Comparison of ENCODE assay signal across 8 mouse cellular contexts in the genomic region with DNA sequence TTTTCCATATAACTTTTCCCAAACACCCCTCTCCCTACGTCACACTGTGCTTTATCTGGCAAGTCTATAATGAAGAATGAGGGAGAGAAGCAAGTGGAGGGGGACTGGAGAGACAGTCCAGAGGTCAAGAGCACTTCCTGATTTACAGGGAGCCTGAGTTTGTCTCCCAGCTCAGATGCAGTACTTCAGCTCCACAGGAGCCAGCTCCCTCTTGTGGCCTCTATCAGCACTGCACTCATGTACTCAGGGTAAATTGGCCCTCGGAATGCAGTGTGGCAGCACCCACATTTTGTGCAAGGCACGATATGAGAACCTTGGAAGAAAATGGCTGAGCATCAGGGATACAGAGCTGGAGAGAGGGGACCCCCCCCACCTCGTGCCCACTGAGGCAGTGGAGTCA. TPM values are rescaled to one million over a fixed set of nuclear protein-coding genes. Genes with fewer than 3 reads are reported as not detected.
DNase-seq lines count a peak whose midpoint lies in the region; ATAC-seq lines count a peak whose summit lies in the region.

No protein-coding gene starts in this region.

- H3K9me3 ChIP-seq in hindbrain, embryonic 11.5 days (ENCODE audit: control insufficient read depth, low read length): no peaks in the 10 kb centered on the region
- H3K9me3 ChIP-seq in hindbrain, embryonic 12.5 days (replicated peaks): no peaks in the 10 kb centered on the region

- H3K4me3 ChIP-seq in hindbrain, embryonic 11.5 days (ENCODE audit: low read depth, low read length): no peak overlapping the region
- no peak overlapping the region for H3K4me3 ChIP-seq in hindbrain, embryonic 12.5 days

- H3K4me2 ChIP-seq in hindbrain, embryonic 11.5 days (replicated peaks; ENCODE audit: low read depth, low read length): no peak overlapping the region
- H3K4me2 ChIP-seq in hindbrain, embryonic 12.5 days (replicated peaks): no peak overlapping the region

- intact Hi-C loops in left cerebral cortex, postnatal 14 days (cut with DNase I): loop anchor here (2.0 kb wide), 2 partner anchors 27 to 79 kb away; no protein-coding TSS in a partner anchor

- peak; percentile 79 for DNase-seq in hindbrain, embryonic 11.5 days (ENCODE audit: low spot score)
- peak; percentile 80 for DNase-seq in ES-CJ7 (ENCODE audit: low read depth, low spot score)
- DNase-seq in brain, adult 2 months (ENCODE audit: low read depth, low spot score): peak; percentile 88
- DNase-seq in frontal cortex, postnatal 25 days (ENCODE audit: low spot score in 2 of 2): peak; percentile 64 to 66
- peak; percentile 71 to 84 for DNase-seq in left cerebral cortex, postnatal 14 days (ENCODE audit: low spot score in 2 of 2)
- DNase-seq in natural killer cell, adult 2 months (ENCODE audit: low spot score in 2 of 2): peak; percentile 15 to 24

- H3K4me1 ChIP-seq in hindbrain, embryonic 11.5 days (replicated peaks; ENCODE audit: control insufficient read depth, insufficient read depth, low read length): no peaks in the 10 kb centered on the region
- H3K4me1 ChIP-seq in hindbrain, embryonic 12.5 days: no peaks in the 10 kb centered on the region

- 17% methylated on average over 4 of the region's 4 CpGs for WGBS in hindbrain, embryonic 11.5 days
- WGBS in hindbrain, embryonic 12.5 days: 20% methylated on average over 4 of the region's 4 CpGs

- ATAC-seq in hindbrain, embryonic 11.5 days (ENCODE audit: low FRiP score): no peak; the same call in 1 of the 2 replicates
- no peak for ATAC-seq in hindbrain, embryonic 12.5 days (ENCODE audit: low FRiP score)
- no peak for ATAC-seq in activated CD4-positive, CD25-positive, alpha-beta regulatory T cell, adult 4 months

- no peak overlapping the region for H3K9ac ChIP-seq in hindbrain, embryonic 11.5 days (ENCODE audit: low read depth, low read length)
- no peak overlapping the region for H3K9ac ChIP-seq in hindbrain, embryonic 12.5 days

- H3K27ac ChIP-seq in hindbrain, embryonic 11.5 days (ENCODE audit: low read depth, low read length): no peak overlapping the region
- no peak overlapping the region for H3K27ac ChIP-seq in hindbrain, embryonic 12.5 days

- H3K27me3 ChIP-seq in hindbrain, embryonic 11.5 days (ENCODE audit: control insufficient read depth, insufficient read depth, low read length): no peaks in the 10 kb centered on the region
- H3K27me3 ChIP-seq in hindbrain, embryonic 12.5 days: no peaks in the 10 kb centered on the region; the same call in 1 of the 2 replicates

- no peaks in the 10 kb centered on the region for H3K36me3 ChIP-seq in hindbrain, embryonic 11.5 days (ENCODE audit: control insufficient read depth, insufficient read depth, low read length)
- no peaks in the 10 kb centered on the region for H3K36me3 ChIP-seq in hindbrain, embryonic 12.5 days

RNA-seq across cellular contexts. Expression of a gene that starts 15.0 kb away (rescaled TPM):
- 5.7 and 6.2 TPM in 2 replicates for polyA plus RNA-seq in hindbrain, embryonic 11.5 days (2014; fragmentation: Nextera tagmentation; extraction: Ambion mirVana)
- 5.4 and 5.6 TPM in 2 replicates for polyA plus RNA-seq in hindbrain, embryonic 12.5 days (2016; fragmentation: Nextera tagmentation; extraction: Ambion mirVana)
- 100 to 1,000 TPM; 103 to 106 TPM for total RNA-seq in left cerebral cortex, postnatal 14 days (2021)
- 1 to 10 TPM; 1.4 to 2.8 TPM for polyA plus RNA-seq in activated CD4-positive, CD25-positive, alpha-beta regulatory T cell, adult 4 months (2017; shearing (Covaris generic))

RNA-seq across cellular contexts. Expression of a gene that starts 15.6 kb away (rescaled TPM):
- polyA plus RNA-seq in hindbrain, embryonic 11.5 days (2014; fragmentation: Nextera tagmentation; extraction: Ambion mirVana): not detected in 2 replicates
- polyA plus RNA-seq in hindbrain, embryonic 12.5 days (2016; fragmentation: Nextera tagmentation; extraction: Ambion mirVana): not detected in 2 replicates
- 1 to 10 TPM; 2.0 to 2.1 TPM for total RNA-seq in left cerebral cortex, postnatal 14 days (2021)
- polyA plus RNA-seq in activated CD4-positive, CD25-positive, alpha-beta regulatory T cell, adult 4 months (2017; shearing (Covaris generic)): not detected

RNA-seq across cellular contexts. Expression of a gene that starts 43.0 kb away (rescaled TPM):
- polyA plus RNA-seq in hindbrain, embryonic 11.5 days (2014; fragmentation: Nextera tagmentation; extraction: Ambion mirVana): 1.7 and 2.1 TPM in 2 replicates
- 1.8 and 3.1 TPM in 2 replicates for polyA plus RNA-seq in hindbrain, embryonic 12.5 days (2016; fragmentation: Nextera tagmentation; extraction: Ambion mirVana)
- total RNA-seq in left cerebral cortex, postnatal 14 days (2021): 10 to 100 TPM; 24.5 to 25.9 TPM
- polyA plus RNA-seq in activated CD4-positive, CD25-positive, alpha-beta regulatory T cell, adult 4 months (2017; shearing (Covaris generic)): 1 to 10 TPM in 1 of 2 experiments, under 1 TPM in 1; 0.48 to 1.2 TPM

RNA-seq across cellular contexts. Expression of a gene that starts 49.0 kb away (rescaled TPM):
- polyA plus RNA-seq in hindbrain, embryonic 11.5 days (2014; fragmentation: Nextera tagmentation; extraction: Ambion mirVana): not detected in 2 replicates
- not detected in 2 replicates for polyA plus RNA-seq in hindbrain, embryonic 12.5 days (2016; fragmentation: Nextera tagmentation; extraction: Ambion mirVana)
- under 1 TPM; 0.22 to 0.40 TPM for total RNA-seq in left cerebral cortex, postnatal 14 days (2021)
- not detected for polyA plus RNA-seq in activated CD4-positive, CD25-positive, alpha-beta regulatory T cell, adult 4 months (2017; shearing (Covaris generic))

RNA-seq across cellular contexts. Expression of a gene that starts 54.8 kb away (rescaled TPM):
- polyA plus RNA-seq in hindbrain, embryonic 11.5 days (2014; fragmentation: Nextera tagmentation; extraction: Ambion mirVana): 24.8 and 31.8 TPM in 2 replicates
- polyA plus RNA-seq in hindbrain, embryonic 12.5 days (2016; fragmentation: Nextera tagmentation; extraction: Ambion mirVana): 42.7 and 44.5 TPM in 2 replicates
- 10 to 100 TPM; 35.2 to 38.0 TPM for total RNA-seq in left cerebral cortex, postnatal 14 days (2021)
- polyA plus RNA-seq in activated CD4-positive, CD25-positive, alpha-beta regulatory T cell, adult 4 months (2017; shearing (Covaris generic)): 10 to 100 TPM in 1 of 2 experiments, 1 to 10 TPM in 1; 8.8 to 11.5 TPM

Comparison
In these comparisons a context has a peak if more than half of its experiments do, and no peak if none do; other contexts are left out.
1. DNase-seq: peak in every context shown above with its lines; median percentile 88 in brain, adult 2 months; 80 in ES-CJ7; 79 in hindbrain, embryonic 11.5 days; 78 in left cerebral cortex, postnatal 14 days; 65 in frontal cortex, postnatal 25 days; 20 in natural killer cell, adult 2 months.